Mouse (Mus musculus) lung, postnatal 0 days (tissue): ENCODE results near the gene Pigm.

Source experiments
- CTCF ChIP-seq: IDR thresholded peaks from 2 replicates; pipeline ENCODE4 v1.5.1; 2016; ENCODE audit warnings: antibody characterized with exemption, mild to moderate bottlenecking
- EP300 ChIP-seq: IDR thresholded peaks from 2 replicates; pipeline ENCODE4 v1.6.1; 2016; ENCODE audit warnings: antibody characterized with exemption, mild to moderate bottlenecking, control low read depth

- TF ChIP-seq CTCF (peak; percentile 95), EP300 (no peak)
Measured at GRCm38 (mm10) chr1:172412204-172412603, 35.9 kb downstream of the Pigm start.
